Mouse (Mus musculus): Measurements from ENCODE around the gene Krt81. TPM values are rescaled to one million over a fixed set of nuclear protein-coding genes. Genes with fewer than 3 reads are reported as not detected.
A peak's percentile ranks its signal among the peaks of the same experiment; 100 is the strongest.

The Krt81 gene
- polyA plus RNA-seq, 1 experiment from 2014 or later = not detected

- Histone ChIP-seq H3K36me3 (ENCODE audit: control insufficient read depth, insufficient read depth, low read length) (no peaks in the 10 kb centered on the region), H3K9me3 (ENCODE audit: control insufficient read depth, low read length) (no peaks in the 10 kb centered on the region), H3K27me3 (ENCODE audit: control insufficient read depth, insufficient read depth, low read length) (peaks cover 19% of the 10 kb centered on the region), H3K4me2 (replicated peaks; ENCODE audit: low read depth, low read length) (no peak overlapping the region), H3K9ac (ENCODE audit: low read depth, low read length) (no peak overlapping the region), H3K27ac (ENCODE audit: low read depth, low read length) (no peak overlapping the region), H3K4me1 (replicated peaks; ENCODE audit: control insufficient read depth, insufficient read depth, low read length) (0 out of 2 replicates have a peak, but pooled peaks cover 4% of the 10 kb centered on the region), H3K4me3 (ENCODE audit: low read depth, low read length) (no peak overlapping the region)
- ATAC-seq (ENCODE audit: low FRiP score) (no peak), DNase-seq (ENCODE audit: low spot score) (no peak)
- WGBS = 85% methylated on average over 4 of the region's 4 CpGs
These were observed 22.7 kb downstream of the Krt81 start for GRCm38 (mm10) chr15:101440837-101441236.

GRCm38 (mm10) chr15:101438555-101438954, 25.0 kb downstream of the Krt81 start, which contains the start of gene Krt87:
Gene Krt87 (minus strand): TSS chr15:101438804.
- ATAC-seq (ENCODE audit: low FRiP score) (no peak), DNase-seq (ENCODE audit: low spot score) (peak; percentile 41)
- H3K4me3 ChIP-seq (ENCODE audit: low read depth, low read length) = peak within 1 kb of the TSS; percentile 27
- peak within 1 kb of the TSS; percentile 44 for H3K9ac ChIP-seq (ENCODE audit: low read depth, low read length)
- no peaks in the 10 kb centered on the region for H3K9me3 ChIP-seq (ENCODE audit: control insufficient read depth, low read length)
- H3K27me3 ChIP-seq (ENCODE audit: control insufficient read depth, insufficient read depth, low read length) = peaks cover 19% of the 10 kb centered on the region
- H3K36me3 ChIP-seq (ENCODE audit: control insufficient read depth, insufficient read depth, low read length) = no peaks in the 10 kb centered on the region
- H3K27ac ChIP-seq (ENCODE audit: low read depth, low read length) = no peak within 1 kb of the TSS
- 3% methylated on average over 34 of the region's 34 CpGs for WGBS
- 0 out of 2 replicates have a peak, but pooled peaks cover 4% of the 10 kb centered on the region for H3K4me1 ChIP-seq (replicated peaks; ENCODE audit: control insufficient read depth, insufficient read depth, low read length)
- peak within 1 kb of the TSS; percentile 58 for H3K4me2 ChIP-seq (replicated peaks; ENCODE audit: low read depth, low read length)

GRCm38 (mm10) chr15:101436611-101437010, 26.9 kb downstream of the Krt81 start:
- no peak overlapping the region for H3K4me3 ChIP-seq (ENCODE audit: low read depth, low read length)
- no peak for ATAC-seq (ENCODE audit: low FRiP score)
- 88% methylated on average over 7 of the region's 7 CpGs for WGBS
- no peak for DNase-seq (ENCODE audit: low spot score)
- H3K27ac ChIP-seq (ENCODE audit: low read depth, low read length) = no peak overlapping the region
- H3K9me3 ChIP-seq (ENCODE audit: control insufficient read depth, low read length) = no peaks in the 10 kb centered on the region
- H3K9ac ChIP-seq (ENCODE audit: low read depth, low read length) = no peak overlapping the region
- H3K27me3 ChIP-seq (ENCODE audit: control insufficient read depth, insufficient read depth, low read length) = peaks cover 19% of the 10 kb centered on the region
- H3K4me1 ChIP-seq (replicated peaks; ENCODE audit: control insufficient read depth, insufficient read depth, low read length) = 0 out of 2 replicates have a peak, but pooled peaks cover 4% of the 10 kb centered on the region
- no peaks in the 10 kb centered on the region for H3K36me3 ChIP-seq (ENCODE audit: control insufficient read depth, insufficient read depth, low read length)
- no peak overlapping the region for H3K4me2 ChIP-seq (replicated peaks; ENCODE audit: low read depth, low read length)

- Histone ChIP-seq H3K4me1 (replicated peaks; ENCODE audit: control insufficient read depth, insufficient read depth, low read length) (no peaks in the 10 kb centered on the region), H3K9ac (ENCODE audit: low read depth, low read length) (no peak overlapping the region), H3K36me3 (ENCODE audit: control insufficient read depth, insufficient read depth, low read length) (no peaks in the 10 kb centered on the region), H3K27me3 (ENCODE audit: control insufficient read depth, insufficient read depth, low read length) (no peaks in the 10 kb centered on the region), H3K4me2 (replicated peaks; ENCODE audit: low read depth, low read length) (no peak overlapping the region), H3K27ac (ENCODE audit: low read depth, low read length) (no peak overlapping the region), H3K4me3 (ENCODE audit: low read depth, low read length) (no peak overlapping the region), H3K9me3 (ENCODE audit: control insufficient read depth, low read length) (no peaks in the 10 kb centered on the region)
- ATAC-seq (ENCODE audit: low FRiP score) (no peak), DNase-seq (ENCODE audit: low spot score) (no peak)
- 17% methylated on average over 5 of the region's 5 CpGs for WGBS
These were observed 38.6 kb downstream of the Krt81 start for GRCm38 (mm10) chr15:101424914-101425313.

GRCm38 (mm10) chr15:101420903-101421302, 42.6 kb downstream of the Krt81 start:
- Histone ChIP-seq H3K36me3 (ENCODE audit: control insufficient read depth, insufficient read depth, low read length) (no peaks in the 10 kb centered on the region), H3K9ac (ENCODE audit: low read depth, low read length) (no peak overlapping the region), H3K9me3 (ENCODE audit: control insufficient read depth, low read length) (no peaks in the 10 kb centered on the region), H3K27me3 (ENCODE audit: control insufficient read depth, insufficient read depth, low read length) (no peaks in the 10 kb centered on the region), H3K27ac (ENCODE audit: low read depth, low read length) (no peak overlapping the region), H3K4me1 (replicated peaks; ENCODE audit: control insufficient read depth, insufficient read depth, low read length) (no peaks in the 10 kb centered on the region), H3K4me3 (ENCODE audit: low read depth, low read length) (no peak overlapping the region), H3K4me2 (replicated peaks; ENCODE audit: low read depth, low read length) (no peak overlapping the region)
- 63% methylated on average over 6 of the region's 6 CpGs for WGBS
- DNase-seq (ENCODE audit: low spot score) = peak; percentile 36
- no peak for ATAC-seq (ENCODE audit: low FRiP score)

GRCm38 (mm10) chr15:101418950-101419349, 44.6 kb downstream of the Krt81 start:
- Histone ChIP-seq H3K4me2 (replicated peaks; ENCODE audit: low read depth, low read length) (no peak overlapping the region), H3K36me3 (ENCODE audit: control insufficient read depth, insufficient read depth, low read length) (no peaks in the 10 kb centered on the region), H3K27me3 (ENCODE audit: control insufficient read depth, insufficient read depth, low read length) (no peaks in the 10 kb centered on the region; the same call in 1 of the 2 replicates), H3K4me1 (replicated peaks; ENCODE audit: control insufficient read depth, insufficient read depth, low read length) (no peaks in the 10 kb centered on the region), H3K9ac (ENCODE audit: low read depth, low read length) (no peak overlapping the region), H3K27ac (ENCODE audit: low read depth, low read length) (no peak overlapping the region), H3K4me3 (ENCODE audit: low read depth, low read length) (no peak overlapping the region), H3K9me3 (ENCODE audit: control insufficient read depth, low read length) (no peaks in the 10 kb centered on the region)
- ATAC-seq (ENCODE audit: low FRiP score) = no peak
- DNase-seq (ENCODE audit: low spot score) = no peak
- 94% methylated on average over 4 of the region's 4 CpGs for WGBS

- Histone ChIP-seq H3K9ac (ENCODE audit: low read depth, low read length) (no peak overlapping the region), H3K27me3 (ENCODE audit: control insufficient read depth, insufficient read depth, low read length) (peaks cover 12% of the 10 kb centered on the region), H3K9me3 (ENCODE audit: control insufficient read depth, low read length) (no peaks in the 10 kb centered on the region), H3K4me3 (ENCODE audit: low read depth, low read length) (no peak overlapping the region), H3K36me3 (ENCODE audit: control insufficient read depth, insufficient read depth, low read length) (no peaks in the 10 kb centered on the region), H3K4me1 (replicated peaks; ENCODE audit: control insufficient read depth, insufficient read depth, low read length) (no peaks in the 10 kb centered on the region), H3K4me2 (replicated peaks; ENCODE audit: low read depth, low read length) (no peak overlapping the region), H3K27ac (ENCODE audit: low read depth, low read length) (no peak overlapping the region)
- no peak for ATAC-seq (ENCODE audit: low FRiP score)
- no peak for DNase-seq (ENCODE audit: low spot score)
- 49% methylated on average over 11 of the region's 11 CpGs for WGBS
These were observed 48.6 kb downstream of the Krt81 start for GRCm38 (mm10) chr15:101414807-101415565.

- no peak overlapping the region for H3K4me3 ChIP-seq (ENCODE audit: low read depth, low read length)
- no peaks in the 10 kb centered on the region for H3K9me3 ChIP-seq (ENCODE audit: control insufficient read depth, low read length)
- ATAC-seq (ENCODE audit: low FRiP score) (no peak), DNase-seq (ENCODE audit: low spot score) (no peak)
- no peak overlapping the region for H3K9ac ChIP-seq (ENCODE audit: low read depth, low read length)
- WGBS = 53% methylated on average over 7 of the region's 7 CpGs
- H3K36me3 ChIP-seq (ENCODE audit: control insufficient read depth, insufficient read depth, low read length) = no peaks in the 10 kb centered on the region
- H3K4me1 ChIP-seq (replicated peaks; ENCODE audit: control insufficient read depth, insufficient read depth, low read length) = no peaks in the 10 kb centered on the region
- no peak overlapping the region for H3K27ac ChIP-seq (ENCODE audit: low read depth, low read length)
- H3K4me2 ChIP-seq (replicated peaks; ENCODE audit: low read depth, low read length) = no peak overlapping the region
- H3K27me3 ChIP-seq (ENCODE audit: control insufficient read depth, insufficient read depth, low read length) = peaks cover 12% of the 10 kb centered on the region
These were observed 49.5 kb downstream of the Krt81 start for GRCm38 (mm10) chr15:101413916-101414635.
